Mouse (Mus musculus) heart, adult 18-20 months (tissue): Measurements from ENCODE around the gene Fut9. TPM values are rescaled to one million over a fixed set of nuclear protein-coding genes. Genes with fewer than 3 reads are reported as not detected.

ENCODE experiments used
- DNase-seq, 2 experiments: peaks; one replicate each; pipeline ENCODE4 v3.0.0; 2021 to 2022; ENCODE audit warnings: mixed read lengths in 1 of 2
- total RNA-seq, 2 experiments: library from RNA; stranded (reverse); gene quantifications; 2 replicates each; pipeline ENCODE4 v1.2.3; 2021

The Fut9 gene
- total RNA-seq, 2 experiments from 2014 or later: 0.08 TPM; not detected in 1

- no peak for DNase-seq
Measured at GRCm38 (mm10) chr4:25647593-25647992, 152.5 kb downstream of the Fut9 start.

GRCm38 (mm10) chr4:25645580-25645979, 154.5 kb downstream of the Fut9 start:
- DNase-seq: no peak

GRCm38 (mm10) chr4:25641993-25642392, 158.1 kb downstream of the Fut9 start:
- no peak for DNase-seq

- no peak for DNase-seq
Measured at GRCm38 (mm10) chr4:25633262-25633661, 166.8 kb downstream of the Fut9 start.

- no peak for DNase-seq
Measured at GRCm38 (mm10) chr4:25628113-25628512, 171.9 kb downstream of the Fut9 start.

- DNase-seq: no peak
Measured at GRCm38 (mm10) chr4:25627467-25627866, 172.6 kb downstream of the Fut9 start.

- DNase-seq: no peak
Measured at GRCm38 (mm10) chr4:25627039-25627438, 173.0 kb downstream of the Fut9 start.

- no peak for DNase-seq
Measured at GRCm38 (mm10) chr4:25623176-25623575, 176.9 kb downstream of the Fut9 start.

GRCm38 (mm10) chr4:25617301-25617700, 182.7 kb downstream of the Fut9 start:
- no peak for DNase-seq

- no peak for DNase-seq
Measured at GRCm38 (mm10) chr4:25613426-25613825, 186.6 kb downstream of the Fut9 start.

- DNase-seq: no peak
Measured at GRCm38 (mm10) chr4:25610481-25610880, 189.6 kb downstream of the Fut9 start.

GRCm38 (mm10) chr4:25593218-25593617, 206.8 kb downstream of the Fut9 start:
- DNase-seq: no peak
